Mouse (Mus musculus) liver, embryonic 13.5 days (tissue): ENCODE measurements at regions not wholly inside any gene's neighbourhood (a gene's known extent, or its start where the extent isn't known, plus 50 kb on each side); places are given as distances from the start of the nearest gene placed in this dataset.

Experiments used
- ATAC-seq: fragments of 200-750 bp; cut with Nextera tagmentation; 2 replicates; pipeline ENCODE4 v1.8.0; 2017; ENCODE audit warnings: low read depth, mild to moderate bottlenecking, moderate number of reproducible peaks, moderate library complexity
- DNase-seq: peaks from one replicate; pipeline ENCODE4 v3.0.0; 2022
- H3K27ac ChIP-seq: fragments of 300-500 bp; sonication (generic); 2 replicates; pipeline ENCODE4 v1.5.1; 2015; ENCODE audit warnings: moderate library complexity, mild to moderate bottlenecking, inconsistent platforms
- H3K27me3 ChIP-seq: fragments of 300-500 bp; sonication (generic); 2 replicates; pipeline ENCODE4 v1.6.1; 2015; ENCODE audit warnings: mild to moderate bottlenecking, inconsistent platforms
- H3K36me3 ChIP-seq: fragments of 300-500 bp; sonication (generic); 2 replicates; pipeline ENCODE4 v1.6.1; 2015; ENCODE audit warnings: mild to moderate bottlenecking, inconsistent platforms
- H3K4me1 ChIP-seq: fragments of 300-500 bp; sonication (generic); replicated peaks from 2 replicates; pipeline ENCODE4 v1.6.1; 2015; ENCODE audit warnings: inconsistent platforms
- H3K4me2 ChIP-seq: fragments of 300-500 bp; sonication (generic); 2 replicates; pipeline ENCODE4 v1.6.1; 2015; ENCODE audit warnings: inconsistent platforms, mild to moderate bottlenecking, moderate library complexity
- H3K4me3 ChIP-seq: fragments of 300-500 bp; sonication (generic); replicated peaks from 2 replicates; pipeline ENCODE4 v1.5.1; 2015; ENCODE audit warnings: mild to moderate bottlenecking, inconsistent platforms
- H3K9ac ChIP-seq: fragments of 300-500 bp; sonication (generic); 2 replicates; pipeline ENCODE4 v1.6.1; 2015; ENCODE audit warnings: mild to moderate bottlenecking, inconsistent platforms
- H3K9me3 ChIP-seq: fragments of 300-500 bp; sonication (generic); replicated peaks from 2 replicates; pipeline ENCODE4 v1.6.1; 2016; ENCODE audit warnings: inconsistent platforms
- WGBS: fragments of 180-500 bp; shearing (Covaris S2); methylation state at CpG from one replicate; pipeline ENCODE4 v1.1.7; 2015; ENCODE audit not compliant: insufficient replicate concordance; 5-methylcytosine and 5-hydroxymethylcytosine counted together

DNA sequence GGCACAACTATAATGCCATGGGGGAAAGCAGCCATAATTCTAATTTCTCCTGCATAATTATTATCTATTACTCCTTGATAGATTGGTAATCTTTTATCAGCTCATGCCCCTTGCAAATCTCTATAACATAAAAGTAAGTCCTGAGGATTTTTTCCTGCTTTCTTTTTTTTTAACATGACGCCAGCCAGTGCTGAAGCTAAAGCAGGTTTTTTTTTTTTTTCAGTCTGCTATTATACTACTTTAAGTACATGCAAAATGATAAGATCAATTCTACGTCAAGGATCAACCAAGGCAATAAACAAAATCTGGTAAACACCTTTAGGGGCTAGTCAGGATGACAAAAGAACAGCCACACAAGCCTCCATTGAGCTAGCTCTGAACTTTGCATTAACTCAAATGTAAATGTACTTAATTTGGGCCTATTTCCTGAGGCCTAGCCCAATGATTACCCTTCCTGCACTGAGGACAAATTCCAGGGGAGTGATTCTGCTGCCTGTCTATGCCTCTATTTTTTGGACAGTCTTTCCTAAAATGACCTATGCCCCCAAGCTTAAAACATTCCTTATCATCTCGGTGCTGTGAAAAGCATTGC lies 434.8 kb downstream of the 1810013L24Rik start:
- 35% methylated on average over 3 of the region's 3 CpGs for WGBS
- ATAC-seq (no peak), DNase-seq (no peak)
- Histone ChIP-seq H3K9ac (no peak overlapping the region), H3K9me3 (no peaks in the 10 kb centered on the region), H3K27me3 (no peaks in the 10 kb centered on the region), H3K4me1 (no peaks in the 10 kb centered on the region), H3K4me2 (no peak overlapping the region), H3K36me3 (no peaks in the 10 kb centered on the region), H3K27ac (no peak overlapping the region), H3K4me3 (no peak overlapping the region)

DNA sequence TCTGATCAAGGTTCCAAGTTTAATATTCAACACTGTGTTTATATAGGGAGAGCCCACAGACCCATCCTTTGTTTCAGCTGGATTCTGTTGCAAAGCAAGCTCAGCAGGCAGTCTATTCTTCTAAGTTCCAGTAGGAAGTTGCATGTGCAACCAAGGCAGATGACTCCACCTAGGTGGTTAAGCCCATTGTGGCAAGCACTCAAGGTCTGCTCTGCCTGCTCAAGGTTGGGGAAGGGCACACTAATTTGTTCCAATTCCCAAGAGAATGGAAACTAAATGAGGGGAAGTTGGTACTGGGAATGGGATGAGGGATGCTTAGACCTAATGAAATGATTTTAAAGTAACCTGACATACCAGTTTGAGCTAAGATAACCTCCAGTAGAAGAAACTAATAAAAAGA lies 437.3 kb downstream of the 1810013L24Rik start:
- no peak overlapping the region for H3K27ac ChIP-seq
- H3K4me2 ChIP-seq = no peak overlapping the region
- no peak for ATAC-seq
- no peaks in the 10 kb centered on the region for H3K27me3 ChIP-seq
- H3K36me3 ChIP-seq = no peaks in the 10 kb centered on the region
- no peaks in the 10 kb centered on the region for H3K4me1 ChIP-seq
- DNase-seq = no peak
- no peaks in the 10 kb centered on the region for H3K9me3 ChIP-seq
- H3K4me3 ChIP-seq = no peak overlapping the region
- H3K9ac ChIP-seq = no peak overlapping the region

DNA sequence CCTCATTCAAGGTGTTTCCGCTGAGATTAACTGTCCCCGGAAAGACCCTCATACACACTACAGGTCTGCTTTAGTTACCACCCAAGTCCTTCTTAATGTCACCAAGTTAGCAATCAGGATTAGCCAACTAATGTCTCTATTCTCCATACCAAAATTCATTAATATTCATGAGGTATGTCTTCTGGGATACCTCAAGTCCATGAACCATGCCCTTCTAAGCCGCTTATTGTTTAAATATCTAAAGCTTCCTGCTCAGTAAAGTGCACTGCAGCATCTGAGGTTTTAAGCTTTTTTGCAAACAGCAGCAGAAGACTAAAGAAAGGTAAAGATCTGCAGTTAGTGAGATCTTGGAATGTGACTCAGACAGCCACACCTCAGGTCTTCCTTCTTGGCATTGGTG lies 440.2 kb downstream of the 1810013L24Rik start:
- ATAC-seq = no peak
- 69% methylated on average over 3 of the region's 3 CpGs for WGBS
- no peak overlapping the region for H3K27ac ChIP-seq

DNA sequence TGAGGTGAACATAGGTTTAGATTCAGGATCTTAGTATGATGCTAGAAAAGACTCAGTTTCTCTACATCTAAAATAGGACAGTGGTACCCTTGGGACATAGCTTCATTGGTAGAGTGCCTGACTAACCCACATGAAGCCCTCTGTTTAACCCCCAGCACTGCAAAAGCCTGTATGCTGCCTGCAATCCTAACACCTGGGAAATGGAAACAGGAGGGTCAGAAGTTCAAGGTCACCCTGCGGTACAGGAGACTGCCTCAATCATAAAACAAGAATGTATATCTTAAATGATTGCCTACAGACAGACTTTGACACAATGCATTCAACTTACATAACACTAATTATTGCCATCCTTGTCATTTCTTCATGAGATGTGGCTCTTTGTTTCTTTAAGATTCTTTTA lies 440.8 kb downstream of the 1810013L24Rik start:
- H3K9ac ChIP-seq = no peak overlapping the region
- WGBS = 55% methylated on average over 1 of the region's 1 CpGs

More for the DNA sequence above, 440.2 kb downstream of the 1810013L24Rik start:
- Histone ChIP-seq H3K4me3 (no peak overlapping the region), H3K4me1 (no peaks in the 10 kb centered on the region), H3K9me3 (no peaks in the 10 kb centered on the region), H3K4me2 (no peak overlapping the region), H3K36me3 (no peaks in the 10 kb centered on the region), H3K27me3 (no peaks in the 10 kb centered on the region), H3K9ac (no peak overlapping the region)
- no peak for DNase-seq

DNA sequence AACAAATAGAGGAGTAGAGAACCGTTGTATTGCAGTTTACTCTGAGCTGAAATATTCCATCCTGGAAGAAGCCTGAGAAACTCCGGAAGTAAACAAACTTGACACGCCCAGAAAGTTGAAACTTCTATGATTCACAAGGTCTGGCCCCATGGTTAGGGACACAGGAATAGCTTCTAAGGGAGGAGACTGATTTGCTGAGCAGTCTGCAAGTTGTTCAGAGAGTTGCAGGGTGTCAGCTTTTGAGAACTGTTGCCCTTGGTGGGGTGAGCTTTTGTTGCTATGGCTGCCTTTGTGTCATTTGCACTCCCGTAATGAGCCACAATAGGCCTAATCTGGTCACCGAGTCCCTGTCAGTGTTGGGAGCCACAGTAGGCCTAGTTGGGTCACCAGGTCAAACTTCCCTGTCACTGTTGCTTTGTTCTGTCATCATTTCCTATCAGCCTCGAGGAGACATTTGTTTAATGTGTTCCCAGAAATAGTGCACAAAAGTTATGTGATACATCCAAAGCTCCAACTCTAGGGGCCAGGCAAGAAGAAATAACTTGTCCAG lies 443.9 kb downstream of the 1810013L24Rik start:
- Histone ChIP-seq H3K36me3 (no peaks in the 10 kb centered on the region), H3K27ac (no peak overlapping the region), H3K4me2 (no peak overlapping the region), H3K4me3 (no peak overlapping the region), H3K9me3 (no peaks in the 10 kb centered on the region), H3K4me1 (no peaks in the 10 kb centered on the region), H3K27me3 (no peaks in the 10 kb centered on the region), H3K9ac (no peak overlapping the region)
- ATAC-seq (no peak), DNase-seq (no peak)
- WGBS = 63% methylated on average over 6 of the region's 6 CpGs

More for the DNA sequence above, 440.8 kb downstream of the 1810013L24Rik start:
- Histone ChIP-seq H3K27me3 (no peaks in the 10 kb centered on the region), H3K27ac (no peak overlapping the region), H3K9me3 (no peaks in the 10 kb centered on the region), H3K4me2 (no peak overlapping the region), H3K36me3 (no peaks in the 10 kb centered on the region), H3K4me3 (no peak overlapping the region), H3K4me1 (no peaks in the 10 kb centered on the region)
- ATAC-seq = no peak
- DNase-seq = no peak

DNA sequence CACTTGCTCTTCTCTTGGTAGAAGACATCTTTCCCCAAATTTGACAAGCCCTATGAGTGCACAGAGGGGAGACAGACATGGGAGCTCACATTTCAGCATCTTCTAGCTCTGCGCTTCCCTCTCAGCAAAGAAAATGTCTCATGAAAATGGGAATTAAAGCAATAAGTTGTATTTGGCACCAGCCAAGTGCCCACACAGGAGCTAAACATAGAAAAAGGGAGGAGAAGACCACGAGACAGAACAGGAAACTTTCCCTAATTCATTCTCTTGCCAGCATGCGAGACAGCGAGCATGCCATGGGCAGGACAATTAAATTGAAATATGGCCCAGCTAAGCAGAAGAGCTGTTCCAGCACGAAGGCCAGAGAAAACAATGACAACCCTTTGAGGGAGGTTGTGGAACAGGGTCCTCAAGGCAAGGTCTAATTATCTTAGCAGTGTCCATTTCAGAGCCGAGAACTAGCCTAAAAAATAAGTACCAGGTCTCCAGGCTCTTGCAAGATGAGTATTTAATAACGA lies 444.7 kb downstream of the 1810013L24Rik start:
- no peaks in the 10 kb centered on the region for H3K36me3 ChIP-seq
- no peak overlapping the region for H3K4me3 ChIP-seq
- ATAC-seq (no peak), DNase-seq (no peak)
- H3K4me2 ChIP-seq = no peak overlapping the region
- no peak overlapping the region for H3K27ac ChIP-seq
- H3K9ac ChIP-seq = no peak overlapping the region
- no peaks in the 10 kb centered on the region for H3K4me1 ChIP-seq
- H3K27me3 ChIP-seq = no peaks in the 10 kb centered on the region
- H3K9me3 ChIP-seq = no peaks in the 10 kb centered on the region
- WGBS = 46% methylated on average over 7 of the region's 7 CpGs

DNA sequence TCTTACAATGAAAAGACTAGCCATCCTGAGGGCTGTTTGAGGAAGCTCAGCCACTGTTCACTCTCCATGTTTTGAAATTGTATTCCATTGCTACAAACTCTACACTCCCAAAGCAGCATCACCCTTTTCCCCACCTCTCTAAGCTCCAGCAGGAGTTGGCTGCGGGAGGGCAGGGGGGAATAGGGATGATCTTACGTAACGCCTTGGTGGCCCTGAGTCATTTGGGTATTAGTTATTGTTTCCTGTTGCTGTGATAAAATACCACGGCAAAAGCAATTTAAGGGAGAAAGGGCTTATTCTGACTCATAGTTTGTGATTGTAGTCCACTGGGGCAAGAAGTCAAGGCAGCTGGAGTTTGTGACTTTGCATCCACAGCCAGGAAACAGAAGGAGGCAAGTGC lies 445.5 kb downstream of the 1810013L24Rik start:
- Histone ChIP-seq H3K36me3 (no peaks in the 10 kb centered on the region), H3K4me1 (no peaks in the 10 kb centered on the region), H3K9ac (no peak overlapping the region), H3K4me2 (no peak overlapping the region), H3K4me3 (no peak overlapping the region), H3K27ac (no peak overlapping the region), H3K9me3 (no peaks in the 10 kb centered on the region), H3K27me3 (no peaks in the 10 kb centered on the region)
- WGBS = 60% methylated on average over 4 of the region's 4 CpGs
- ATAC-seq = no peak
- DNase-seq = no peak

DNA sequence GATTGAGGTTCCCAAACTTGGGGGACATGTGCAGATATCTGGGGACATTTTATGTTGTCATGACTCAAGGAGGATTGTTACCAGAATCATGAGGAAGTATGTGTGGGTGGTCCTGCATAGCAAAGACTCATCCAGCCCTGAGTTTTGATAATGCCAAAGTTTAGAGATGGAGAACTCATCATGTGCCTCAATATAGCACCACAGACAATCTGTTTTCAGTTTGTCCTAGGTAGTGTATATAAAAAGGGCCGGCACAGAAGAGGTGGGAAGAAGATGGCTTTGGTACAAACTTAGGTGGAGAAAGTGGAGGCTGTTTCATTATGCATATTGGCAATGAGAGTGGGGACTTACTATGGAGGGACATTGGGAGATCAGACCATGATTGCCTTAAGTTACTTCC lies 447.2 kb downstream of the 1810013L24Rik start:
- ATAC-seq (no peak), DNase-seq (no peak)
- Histone ChIP-seq H3K9ac (no peak overlapping the region), H3K4me2 (no peak overlapping the region), H3K27ac (no peak overlapping the region), H3K4me3 (no peak overlapping the region), H3K9me3 (no peaks in the 10 kb centered on the region), H3K36me3 (no peaks in the 10 kb centered on the region), H3K27me3 (no peaks in the 10 kb centered on the region), H3K4me1 (no peaks in the 10 kb centered on the region)
- 66% methylated on average over 1 of the region's 1 CpGs for whole genome bisulfite sequencing

DNA sequence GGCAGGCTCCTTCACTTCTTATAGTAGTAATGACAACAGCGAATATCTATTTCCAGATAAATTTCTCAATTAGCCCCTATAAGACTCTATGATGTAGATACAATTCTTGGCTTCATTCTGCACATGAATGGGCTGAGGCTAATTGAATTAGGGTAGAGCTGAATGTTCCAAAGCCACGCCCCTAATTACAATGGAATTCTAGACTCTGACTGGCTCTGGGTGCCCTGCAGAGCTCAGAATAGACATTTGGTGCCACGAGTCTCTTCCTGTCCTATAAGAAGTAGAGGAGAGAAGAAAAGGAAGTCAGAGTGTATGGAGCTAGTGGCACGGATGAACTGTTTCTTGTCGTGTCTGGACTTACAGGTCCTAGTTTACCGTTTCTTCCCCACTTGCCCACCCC lies 449.8 kb downstream of the 1810013L24Rik start:
- 55% methylated on average over 6 of the region's 6 CpGs for WGBS

DNA sequence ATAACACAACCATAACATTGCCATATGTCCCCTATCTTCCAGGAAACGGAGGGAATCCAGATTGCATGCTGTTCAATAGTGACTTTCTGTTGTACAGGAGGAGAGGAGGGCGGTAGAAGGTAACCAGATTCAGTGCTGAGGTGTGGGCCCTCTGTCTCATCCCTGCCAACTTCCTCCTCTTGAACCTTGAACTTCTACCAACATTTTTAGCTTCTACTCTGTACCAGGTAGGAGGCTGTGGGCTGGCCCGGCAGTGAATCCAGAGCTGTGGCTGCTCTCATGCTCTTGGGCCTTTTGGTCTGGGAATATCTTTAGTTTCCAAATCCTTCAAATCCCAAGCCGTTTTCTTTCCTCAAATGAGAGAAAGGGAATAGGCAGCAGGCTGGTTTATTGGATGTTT lies 450.5 kb downstream of the 1810013L24Rik start:
- H3K27ac ChIP-seq = no peak overlapping the region
- WGBS = 52% methylated on average over 4 of the region's 4 CpGs
- no peaks in the 10 kb centered on the region for H3K4me1 ChIP-seq
- no peak overlapping the region for H3K4me3 ChIP-seq
- H3K4me2 ChIP-seq = no peak overlapping the region
- no peak for ATAC-seq
- H3K27me3 ChIP-seq = no peaks in the 10 kb centered on the region
- H3K36me3 ChIP-seq = no peaks in the 10 kb centered on the region
- no peak for DNase-seq
- H3K9me3 ChIP-seq = no peaks in the 10 kb centered on the region
- no peak overlapping the region for H3K9ac ChIP-seq

More for the DNA sequence above, 449.8 kb downstream of the 1810013L24Rik start:
- Histone ChIP-seq H3K4me2 (no peak overlapping the region), H3K4me3 (no peak overlapping the region), H3K27ac (no peak overlapping the region), H3K36me3 (no peaks in the 10 kb centered on the region), H3K9me3 (no peaks in the 10 kb centered on the region), H3K4me1 (no peaks in the 10 kb centered on the region), H3K27me3 (no peaks in the 10 kb centered on the region), H3K9ac (no peak overlapping the region)
- no peak for ATAC-seq
- DNase-seq = no peak

DNA sequence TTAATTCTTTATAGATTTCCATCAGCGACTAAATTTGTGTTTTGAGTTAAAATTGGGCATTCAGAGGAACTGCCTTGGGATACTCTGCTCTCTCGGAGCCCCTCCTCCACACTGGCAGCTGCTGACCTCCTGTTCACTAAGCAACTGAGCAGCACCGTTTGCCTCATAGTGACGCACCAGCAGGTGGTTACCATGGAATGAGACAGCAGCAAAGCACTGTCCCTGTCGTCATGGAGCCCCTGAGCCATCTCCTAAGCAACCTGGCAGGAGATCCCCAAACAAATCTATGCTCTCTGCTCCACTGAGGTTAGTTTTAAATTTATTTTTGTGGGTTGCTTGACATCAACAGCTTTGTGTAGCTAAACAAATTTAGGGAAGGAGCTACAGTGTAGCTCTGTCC lies 451.0 kb downstream of the 1810013L24Rik start:
- no peaks in the 10 kb centered on the region for H3K4me1 ChIP-seq
- no peaks in the 10 kb centered on the region for H3K9me3 ChIP-seq
- no peak overlapping the region for H3K27ac ChIP-seq
- DNase-seq (no peak), ATAC-seq (no peak)
- no peak overlapping the region for H3K9ac ChIP-seq
- H3K4me2 ChIP-seq = no peak overlapping the region
- no peaks in the 10 kb centered on the region for H3K27me3 ChIP-seq
- 21% methylated on average over 5 of the region's 5 CpGs for WGBS
- H3K36me3 ChIP-seq = no peaks in the 10 kb centered on the region
- H3K4me3 ChIP-seq = no peak overlapping the region

DNA sequence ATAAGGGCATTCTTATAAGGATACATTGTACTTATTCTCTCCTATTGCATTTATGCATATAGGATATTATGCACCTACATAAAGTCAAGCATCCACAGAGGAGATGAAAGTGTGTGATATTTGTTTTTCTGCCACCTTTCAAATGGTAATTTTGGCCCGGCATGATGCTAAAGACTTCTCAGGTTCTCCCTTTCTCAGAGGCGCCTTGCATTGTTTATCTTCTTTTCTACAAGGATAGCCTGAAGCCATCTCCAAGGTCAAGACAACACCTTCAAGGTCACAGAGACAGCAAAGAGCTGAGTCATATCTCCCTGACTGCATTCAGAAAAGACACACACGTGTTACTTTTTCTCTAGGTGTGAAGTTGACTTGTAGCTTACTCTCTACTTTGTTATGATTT lies 454.5 kb downstream of the 1810013L24Rik start:
- no peaks in the 10 kb centered on the region for H3K27me3 ChIP-seq
- H3K4me3 ChIP-seq = no peak overlapping the region
- H3K9me3 ChIP-seq = no peaks in the 10 kb centered on the region
- ATAC-seq = no peak
- no peaks in the 10 kb centered on the region for H3K4me1 ChIP-seq
- no peak overlapping the region for H3K4me2 ChIP-seq
- no peak for DNase-seq
- H3K36me3 ChIP-seq = no peaks in the 10 kb centered on the region
- H3K9ac ChIP-seq = no peak overlapping the region
- H3K27ac ChIP-seq = no peak overlapping the region
- WGBS = 40% methylated on average over 3 of the region's 3 CpGs
